Mouse (Mus musculus) stomach, embryonic 14.5 days (tissue): ENCODE data around the gene Slc25a17. TPM values are rescaled to one million over a fixed set of nuclear protein-coding genes. Genes with fewer than 3 reads are reported as not detected.
A peak's percentile ranks its signal among the peaks of the same experiment; 100 is the strongest.

ENCODE experiments used
- ATAC-seq: fragments of 200-750 bp; cut with Nextera tagmentation; 2 replicates; pipeline ENCODE4 v1.8.0; 2017; ENCODE audit warnings: low read depth, moderate TSS enrichment; ENCODE audit not compliant: insufficient number of reproducible peaks, insufficient read depth, low FRiP score
- H3K27ac ChIP-seq: fragments of 300-500 bp; sonication (generic); 2 replicates; pipeline ENCODE4 v1.5.1; 2014; ENCODE audit warnings: mild to moderate bottlenecking, low read length, moderate library complexity, mixed read lengths
- H3K27me3 ChIP-seq: fragments of 300-500 bp; sonication (generic); 2 replicates; pipeline ENCODE4 v1.6.1; 2014; ENCODE audit warnings: low read length, control low read depth, mixed read lengths; ENCODE audit not compliant: control insufficient read depth, insufficient read depth
- H3K36me3 ChIP-seq: fragments of 300-500 bp; sonication (generic); 2 replicates; pipeline ENCODE4 v1.6.1; 2014; ENCODE audit warnings: mild to moderate bottlenecking, control low read depth, low read length, moderate library complexity, mixed read lengths; ENCODE audit not compliant: control insufficient read depth, insufficient read depth
- H3K4me1 ChIP-seq: fragments of 300-500 bp; sonication (generic); 2 replicates; pipeline ENCODE4 v1.6.1; 2014; ENCODE audit warnings: low read length, control low read depth, mixed read lengths; ENCODE audit not compliant: control insufficient read depth, insufficient read depth
- H3K4me2 ChIP-seq: fragments of 300-500 bp; sonication (generic); replicated peaks from 2 replicates; pipeline ENCODE4 v1.6.1; 2014; ENCODE audit warnings: low read depth, low read length, control low read depth
- H3K4me3 ChIP-seq: fragments of 300-500 bp; sonication (generic); 2 replicates; pipeline ENCODE4 v1.5.1; 2014; ENCODE audit warnings: low read depth, low read length, control low read depth
- H3K9ac ChIP-seq: fragments of 300-500 bp; sonication (generic); replicated peaks from 2 replicates; pipeline ENCODE4 v1.6.1; 2014; ENCODE audit warnings: low read depth, mild to moderate bottlenecking, control low read depth, low read length, moderate library complexity, mixed read lengths
- H3K9me3 ChIP-seq: fragments of 300-500 bp; sonication (generic); 2 replicates; pipeline ENCODE4 v1.6.1; 2016; ENCODE audit warnings: low read depth, low read length, control low read depth; ENCODE audit not compliant: control insufficient read depth
- WGBS: fragments of 180-500 bp; shearing (Covaris S2); extraction: QIAGEN DNeasy Blood & Tissue Kit; methylation state at CpG from one replicate; pipeline ENCODE4 v1.1.7; 2014; 5-methylcytosine and 5-hydroxymethylcytosine counted together
- polyA plus RNA-seq: library from polyadenylated mRNA; unstranded; fragments of >200 nt; fragmentation: Nextera tagmentation; extraction: Ambion mirVana; gene quantifications from 2 replicates; pipeline ENCODE4 v1.2.1, GENCODE M21; 2014

Gene Slc25a17
- polyA plus RNA-seq, 1 experiment from 2014 or later = 110 TPM

DNA sequence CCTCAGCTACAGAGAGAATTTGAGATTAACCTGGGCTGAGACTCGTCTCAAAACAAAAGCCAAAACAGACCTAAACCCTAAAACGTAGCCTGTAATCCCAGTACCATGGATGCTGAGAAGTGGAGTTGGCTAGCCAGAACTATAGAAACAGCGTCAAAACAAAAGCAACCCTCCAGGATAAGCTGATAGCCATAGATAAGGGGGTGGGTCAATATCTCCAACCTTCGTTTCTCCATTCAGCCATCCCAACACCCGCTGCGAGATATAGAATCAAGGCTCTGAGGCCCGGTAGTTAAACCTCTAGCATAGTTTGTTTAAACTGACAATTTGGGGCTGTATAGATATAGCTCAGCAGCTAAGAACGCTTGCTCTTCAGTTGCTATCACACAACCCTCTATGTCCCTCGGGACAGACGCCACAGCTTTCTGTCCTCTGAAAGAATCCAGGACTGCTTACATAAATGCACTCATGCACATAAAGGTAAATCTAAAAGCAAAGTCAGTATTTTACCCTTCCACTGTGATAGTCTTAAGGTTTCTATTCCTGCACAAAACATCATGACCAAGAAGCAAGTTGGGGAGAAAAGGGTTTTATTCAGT is 904 bp upstream of the Slc25a17 start:
- Histone ChIP-seq H3K36me3 (peaks cover 26% of the 10 kb centered on the region), H3K9me3 (no peaks in the 10 kb centered on the region), H3K4me3 (0 out of 2 replicates have a peak overlapping the region, but pooled peaks have one; percentile 50), H3K27me3 (no peaks in the 10 kb centered on the region), H3K9ac (no peak overlapping the region), H3K4me1 (peaks cover 17% of the 10 kb centered on the region; the same call in 1 of the 2 replicates), H3K27ac (peak overlapping the region; percentile 64; the same call in 1 of the 2 replicates), H3K4me2 (peak overlapping the region; percentile 64; the same call in 1 of the 2 replicates)
- no peak for ATAC-seq
- WGBS = 36% methylated on average over 10 of the region's 10 CpGs

DNA sequence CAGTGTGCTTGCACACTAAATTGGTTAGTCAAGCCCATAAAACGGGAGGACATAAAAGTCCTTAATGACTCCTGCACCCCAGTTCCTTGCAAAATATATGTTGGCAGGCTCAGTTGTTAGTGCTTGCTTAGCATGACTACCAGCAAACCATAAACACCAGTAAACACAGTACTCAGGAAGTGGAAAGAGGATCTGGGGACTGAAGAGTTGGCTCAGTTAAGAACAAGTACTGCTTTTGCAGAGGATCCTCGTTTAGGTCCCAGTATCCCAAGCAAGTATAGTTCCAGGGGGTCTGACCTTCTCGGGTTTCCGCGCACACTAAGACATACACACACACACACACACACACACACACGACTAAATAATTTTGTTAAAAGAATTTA is 401 bp upstream of the Slc25a17 start:
- Histone ChIP-seq H3K9ac (no peak overlapping the region), H3K4me1 (peaks cover 17% of the 10 kb centered on the region; the same call in 1 of the 2 replicates), H3K27me3 (no peaks in the 10 kb centered on the region), H3K36me3 (peaks cover 21% of the 10 kb centered on the region), H3K9me3 (no peaks in the 10 kb centered on the region), H3K4me2 (peak overlapping the region; percentile 64), H3K27ac (peak overlapping the region; percentile 64; the same call in 1 of the 2 replicates), H3K4me3 (peak overlapping the region; percentile 50)
- peak; percentile 44; the same call in 1 of the 2 replicates for ATAC-seq
- WGBS = 35% methylated on average over 6 of the region's 6 CpGs

DNA sequence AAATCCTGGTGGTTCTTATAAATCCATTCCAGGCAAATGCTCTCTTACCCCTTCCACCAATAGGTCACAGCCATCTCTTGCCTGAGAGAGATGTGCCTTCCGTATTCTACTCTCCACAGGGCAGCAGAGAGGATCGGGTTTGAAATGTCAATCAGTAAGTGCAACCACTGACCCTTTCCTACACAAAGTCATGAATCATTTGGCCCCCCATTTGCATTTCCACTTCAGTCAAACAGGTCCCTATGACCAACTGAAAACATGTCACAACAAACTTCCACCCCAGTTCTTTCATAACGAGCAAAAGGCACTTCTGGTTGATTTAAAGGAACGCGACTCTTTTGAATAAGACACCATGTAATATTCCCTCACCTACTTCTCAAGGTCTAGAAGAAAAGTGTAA is 1.2 kb downstream of the Slc25a17 start:
- Histone ChIP-seq H3K9ac (no peak overlapping the region), H3K27me3 (no peaks in the 10 kb centered on the region), H3K4me3 (peak overlapping the region; percentile 50; the same call in 1 of the 2 replicates), H3K4me2 (peak overlapping the region; percentile 64), H3K4me1 (peaks cover 17% of the 10 kb centered on the region; the same call in 1 of the 2 replicates), H3K27ac (no peak overlapping the region), H3K36me3 (0 out of 2 replicates have a peak, but pooled peaks cover 7% of the 10 kb centered on the region), H3K9me3 (no peaks in the 10 kb centered on the region)
- ATAC-seq = no peak
- 81% methylated on average over 5 of the region's 5 CpGs for WGBS

DNA sequence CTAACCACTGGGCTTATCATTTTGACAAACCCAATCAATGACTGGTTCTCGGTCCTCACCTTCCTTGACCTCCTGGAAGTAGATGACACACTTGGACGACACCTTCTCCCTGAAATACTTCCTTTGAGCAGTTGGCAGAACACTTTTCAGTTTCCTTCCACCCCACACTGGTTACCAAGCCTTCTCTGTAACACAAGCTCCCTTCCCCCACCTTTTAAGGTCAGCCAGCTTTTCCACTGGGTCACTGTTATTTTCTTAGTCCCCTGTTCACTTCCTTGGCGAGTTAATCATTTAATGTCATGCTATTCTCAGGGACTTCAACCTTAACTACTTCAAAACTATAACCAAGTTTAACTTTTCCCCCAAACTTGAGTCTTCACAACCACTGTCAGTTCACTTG is 1.7 kb downstream of the Slc25a17 start:
- WGBS = 69% methylated on average over 3 of the region's 3 CpGs
- H3K4me1 ChIP-seq = peaks cover 17% of the 10 kb centered on the region; the same call in 1 of the 2 replicates
- no peak overlapping the region for H3K27ac ChIP-seq
- no peak overlapping the region for H3K4me2 ChIP-seq
- 0 out of 2 replicates have a peak, but pooled peaks cover 6% of the 10 kb centered on the region for H3K36me3 ChIP-seq
- no peak overlapping the region for H3K9ac ChIP-seq
- H3K9me3 ChIP-seq = no peaks in the 10 kb centered on the region
- ATAC-seq = no peak
- H3K27me3 ChIP-seq = no peaks in the 10 kb centered on the region
- H3K4me3 ChIP-seq = no peak overlapping the region

DNA sequence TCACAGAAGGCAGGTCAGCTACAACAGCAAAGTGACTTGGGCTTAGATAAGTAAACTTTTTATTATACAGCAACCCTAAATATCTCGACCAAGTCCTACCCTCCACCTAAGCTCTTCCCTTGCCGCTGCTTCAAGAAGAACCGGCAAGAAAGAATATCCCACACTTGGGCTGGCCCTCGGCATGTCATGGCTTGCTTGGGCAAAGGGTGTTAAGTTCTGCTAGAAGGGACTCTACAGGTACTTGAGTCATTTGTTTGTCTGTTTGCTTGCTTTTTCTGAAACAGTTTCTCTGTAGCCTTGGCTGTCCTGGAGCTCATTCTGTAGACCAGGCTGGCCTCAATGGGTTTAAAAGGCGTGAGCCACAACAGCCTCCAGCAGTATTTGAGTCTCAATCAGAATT is 3.7 kb downstream of the Slc25a17 start:
- Histone ChIP-seq H3K27ac (peak overlapping the region; percentile 27; the same call in 1 of the 2 replicates), H3K4me2 (no peak overlapping the region), H3K27me3 (no peaks in the 10 kb centered on the region), H3K4me1 (peaks cover 17% of the 10 kb centered on the region; the same call in 1 of the 2 replicates), H3K9me3 (no peaks in the 10 kb centered on the region), H3K36me3 (no peaks in the 10 kb centered on the region), H3K9ac (no peak overlapping the region), H3K4me3 (no peak overlapping the region)
- WGBS = 37% methylated on average over 5 of the region's 5 CpGs
- no peak for ATAC-seq

DNA sequence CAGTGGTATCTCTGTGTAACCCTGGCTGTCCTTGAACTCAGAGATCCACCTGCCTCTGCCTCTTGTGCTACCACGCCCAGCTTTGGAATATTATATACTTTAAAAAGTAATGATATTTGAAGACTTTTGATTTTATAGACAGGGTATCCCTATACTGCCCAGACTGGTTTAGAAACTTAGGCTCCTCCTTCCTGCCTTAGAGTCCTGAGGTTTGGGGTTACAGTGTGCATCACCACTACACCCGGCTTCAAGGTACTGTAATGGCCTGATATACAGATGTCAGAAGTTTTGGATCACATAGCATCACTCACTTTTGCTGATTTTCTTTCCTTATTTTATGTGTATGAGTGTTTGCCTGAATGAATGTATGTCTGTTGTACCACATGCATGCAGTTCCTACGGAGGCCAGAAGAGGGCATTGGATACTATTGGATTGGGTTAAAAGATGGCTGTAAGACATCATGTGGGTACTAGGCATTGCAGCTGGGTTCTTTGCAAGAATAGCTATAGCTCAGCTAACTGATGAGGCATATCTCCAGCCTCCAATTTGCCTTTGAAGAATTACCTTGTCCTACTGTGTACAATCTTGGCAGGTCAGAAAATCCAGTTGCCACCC is 5.4 kb downstream of the Slc25a17 start:
- no peaks in the 10 kb centered on the region for H3K27me3 ChIP-seq
- H3K9ac ChIP-seq = no peak overlapping the region
- 62% methylated on average over 3 of the region's 3 CpGs for WGBS
- no peak overlapping the region for H3K4me2 ChIP-seq
- peaks cover 14% of the 10 kb centered on the region; the same call in 1 of the 2 replicates for H3K4me1 ChIP-seq
- H3K27ac ChIP-seq = no peak overlapping the region
- no peaks in the 10 kb centered on the region for H3K36me3 ChIP-seq
- no peaks in the 10 kb centered on the region for H3K9me3 ChIP-seq
- no peak for ATAC-seq
- H3K4me3 ChIP-seq = no peak overlapping the region

DNA sequence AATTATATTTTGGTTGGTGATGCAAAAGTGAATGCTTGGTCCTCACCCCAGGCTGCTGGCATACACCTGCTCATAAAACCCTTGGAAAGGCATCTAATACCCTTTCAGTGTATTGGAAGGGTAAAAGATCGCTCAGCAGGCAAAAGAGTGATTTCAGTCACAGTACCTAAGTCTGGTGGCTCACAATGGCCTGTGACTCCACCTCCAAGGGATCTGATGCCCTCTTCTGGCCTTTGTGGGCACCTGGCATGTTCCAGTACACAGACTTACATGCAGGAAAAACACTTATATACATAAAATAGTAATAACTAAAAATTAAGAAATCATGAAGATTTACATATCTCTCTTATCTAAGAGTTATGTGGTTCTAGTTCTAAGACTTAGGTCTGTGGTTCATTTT is 8.0 kb downstream of the Slc25a17 start:
- no peak overlapping the region for H3K9ac ChIP-seq
- WGBS = 69% methylated on average over 1 of the region's 1 CpGs
- no peak overlapping the region for H3K4me3 ChIP-seq
- no peaks in the 10 kb centered on the region for H3K9me3 ChIP-seq
- H3K4me2 ChIP-seq = no peak overlapping the region
- no peak for ATAC-seq
- no peaks in the 10 kb centered on the region for H3K27me3 ChIP-seq
- no peak overlapping the region for H3K27ac ChIP-seq
- peaks cover 2% of the 10 kb centered on the region; the same call in 1 of the 2 replicates for H3K4me1 ChIP-seq
- H3K36me3 ChIP-seq = no peaks in the 10 kb centered on the region

DNA sequence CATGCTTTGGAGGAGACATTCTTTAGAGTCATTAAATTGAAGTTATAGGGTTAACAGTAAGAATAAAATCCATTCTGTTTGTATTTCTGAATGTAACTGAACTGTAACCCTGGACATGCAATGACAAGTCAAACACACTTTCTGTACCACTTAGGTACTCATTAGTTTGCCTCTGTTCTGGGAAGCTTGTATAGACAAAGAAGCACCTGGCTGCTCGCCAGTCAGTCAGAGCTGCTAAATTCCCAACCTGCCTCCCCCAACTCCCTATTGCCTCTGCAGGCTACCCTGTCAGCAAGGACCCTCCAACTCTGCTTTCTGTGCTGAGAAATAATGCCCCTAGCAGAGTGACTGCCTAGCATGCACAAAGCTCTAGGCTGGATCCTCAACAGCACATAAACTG is 10.2 kb downstream of the Slc25a17 start:
- Histone ChIP-seq H3K27ac (no peak overlapping the region), H3K36me3 (no peaks in the 10 kb centered on the region), H3K4me1 (peaks cover 2% of the 10 kb centered on the region; the same call in 1 of the 2 replicates), H3K9me3 (no peaks in the 10 kb centered on the region), H3K4me3 (no peak overlapping the region), H3K9ac (no peak overlapping the region), H3K27me3 (no peaks in the 10 kb centered on the region), H3K4me2 (no peak overlapping the region)
- 41% methylated on average over 1 of the region's 1 CpGs for WGBS
- no peak for ATAC-seq
